Mouse (Mus musculus): Measurements from ENCODE around the gene Ddx10. TPM values are rescaled to one million over a fixed set of nuclear protein-coding genes. Genes with fewer than 3 reads are reported as not detected.
"Not testable (repeated sequence)": the region's sequence is repeated elsewhere in the genome, so short reads cannot be mapped to it uniquely, and the experiment has no call there.

Ddx10 gene
- total RNA-seq, 1 experiment from 2014 or later, result 53.4 TPM

GRCm38 (mm10) chr9:53208283-53208682 is 39.6 kb downstream of the Ddx10 start:
- no peak for ATAC-seq (replicated peaks; ENCODE audit: insufficient number of reproducible peaks, low FRiP score, low TSS enrichment, poor library complexity, severe bottlenecking)

GRCm38 (mm10) chr9:53174590-53174989 is 73.3 kb downstream of the Ddx10 start:
- no peak for ATAC-seq (replicated peaks; ENCODE audit: insufficient number of reproducible peaks, low FRiP score, low TSS enrichment, poor library complexity, severe bottlenecking)

- ATAC-seq (replicated peaks; ENCODE audit: insufficient number of reproducible peaks, low FRiP score, low TSS enrichment, poor library complexity, severe bottlenecking), result no peak
Observed at GRCm38 (mm10) chr9:53173258-53173657, 74.6 kb downstream of the Ddx10 start.

- ATAC-seq (replicated peaks; ENCODE audit: insufficient number of reproducible peaks, low FRiP score, low TSS enrichment, poor library complexity, severe bottlenecking), result no peak
Observed at GRCm38 (mm10) chr9:53144266-53144665, 103.6 kb downstream of the Ddx10 start.

GRCm38 (mm10) chr9:53143508-53143907 is 104.3 kb downstream of the Ddx10 start:
- no peak for ATAC-seq (replicated peaks; ENCODE audit: insufficient number of reproducible peaks, low FRiP score, low TSS enrichment, poor library complexity, severe bottlenecking)

GRCm38 (mm10) chr9:53142424-53142823 is 105.4 kb downstream of the Ddx10 start:
- ATAC-seq (replicated peaks; ENCODE audit: insufficient number of reproducible peaks, low FRiP score, low TSS enrichment, poor library complexity, severe bottlenecking), result not testable (repeated sequence)

- ATAC-seq (replicated peaks; ENCODE audit: insufficient number of reproducible peaks, low FRiP score, low TSS enrichment, poor library complexity, severe bottlenecking), result no peak
Observed at GRCm38 (mm10) chr9:53140610-53141165, 107.2 kb downstream of the Ddx10 start.

- ATAC-seq (replicated peaks; ENCODE audit: insufficient number of reproducible peaks, low FRiP score, low TSS enrichment, poor library complexity, severe bottlenecking), result no peak
Observed at GRCm38 (mm10) chr9:53132826-53133225, 115.0 kb downstream of the Ddx10 start.

- ATAC-seq (replicated peaks; ENCODE audit: insufficient number of reproducible peaks, low FRiP score, low TSS enrichment, poor library complexity, severe bottlenecking), result no peak
Observed at GRCm38 (mm10) chr9:53130460-53130859, 117.4 kb downstream of the Ddx10 start.

GRCm38 (mm10) chr9:53101103-53101502 is 146.8 kb downstream of the Ddx10 start:
- ATAC-seq (replicated peaks; ENCODE audit: insufficient number of reproducible peaks, low FRiP score, low TSS enrichment, poor library complexity, severe bottlenecking), result no peak

GRCm38 (mm10) chr9:53095319-53096165 is 152.3 kb downstream of the Ddx10 start:
- no peak for ATAC-seq (replicated peaks; ENCODE audit: insufficient number of reproducible peaks, low FRiP score, low TSS enrichment, poor library complexity, severe bottlenecking)

- no peak for ATAC-seq (replicated peaks; ENCODE audit: insufficient number of reproducible peaks, low FRiP score, low TSS enrichment, poor library complexity, severe bottlenecking)
Observed at GRCm38 (mm10) chr9:53094536-53094935, 153.3 kb downstream of the Ddx10 start.

GRCm38 (mm10) chr9:53077626-53078025 is 170.2 kb downstream of the Ddx10 start:
- ATAC-seq (replicated peaks; ENCODE audit: insufficient number of reproducible peaks, low FRiP score, low TSS enrichment, poor library complexity, severe bottlenecking), result no peak

GRCm38 (mm10) chr9:53075931-53076330 is 171.9 kb downstream of the Ddx10 start:
- no peak for ATAC-seq (replicated peaks; ENCODE audit: insufficient number of reproducible peaks, low FRiP score, low TSS enrichment, poor library complexity, severe bottlenecking)

GRCm38 (mm10) chr9:53074443-53074842 is 173.4 kb downstream of the Ddx10 start:
- ATAC-seq (replicated peaks; ENCODE audit: insufficient number of reproducible peaks, low FRiP score, low TSS enrichment, poor library complexity, severe bottlenecking), result no peak

- no peak for ATAC-seq (replicated peaks; ENCODE audit: insufficient number of reproducible peaks, low FRiP score, low TSS enrichment, poor library complexity, severe bottlenecking)
Observed at GRCm38 (mm10) chr9:53073576-53074112, 174.2 kb downstream of the Ddx10 start.

- no peak for ATAC-seq (replicated peaks; ENCODE audit: insufficient number of reproducible peaks, low FRiP score, low TSS enrichment, poor library complexity, severe bottlenecking)
Observed at GRCm38 (mm10) chr9:53072088-53072487, 175.8 kb downstream of the Ddx10 start.

- ATAC-seq (replicated peaks; ENCODE audit: insufficient number of reproducible peaks, low FRiP score, low TSS enrichment, poor library complexity, severe bottlenecking), result no peak
Observed at GRCm38 (mm10) chr9:53070875-53071524, 176.9 kb downstream of the Ddx10 start.

GRCm38 (mm10) chr9:53068166-53068565 is 179.7 kb downstream of the Ddx10 start:
- no peak for ATAC-seq (replicated peaks; ENCODE audit: insufficient number of reproducible peaks, low FRiP score, low TSS enrichment, poor library complexity, severe bottlenecking)

All from monocyte, adult 5-6 weeks (primary cell).